Mouse (Mus musculus) small intestine, adult 2 months (tissue): ENCODE measurements around the gene Col4a3bp.

ENCODE experiments used
- CTCF ChIP-seq: fragments of 200-500 bp; IDR thresholded peaks from 2 replicates; pipeline ENCODE4 v1.5.1; 2012; ENCODE audit warnings: low read depth, mild to moderate bottlenecking, control low read depth, inconsistent platforms, low read length, moderate library complexity, mixed read lengths; ENCODE audit not compliant: insufficient replicate concordance, insufficient read length; ENCODE audit errors: extremely low read depth
- POLR2A ChIP-seq: fragments of 200-500 bp; IDR thresholded peaks from 2 replicates; pipeline ENCODE4 v1.6.1; 2012; ENCODE audit warnings: low read depth, mild to moderate bottlenecking, control low read depth, inconsistent platforms, low read length, moderate library complexity

DNA sequence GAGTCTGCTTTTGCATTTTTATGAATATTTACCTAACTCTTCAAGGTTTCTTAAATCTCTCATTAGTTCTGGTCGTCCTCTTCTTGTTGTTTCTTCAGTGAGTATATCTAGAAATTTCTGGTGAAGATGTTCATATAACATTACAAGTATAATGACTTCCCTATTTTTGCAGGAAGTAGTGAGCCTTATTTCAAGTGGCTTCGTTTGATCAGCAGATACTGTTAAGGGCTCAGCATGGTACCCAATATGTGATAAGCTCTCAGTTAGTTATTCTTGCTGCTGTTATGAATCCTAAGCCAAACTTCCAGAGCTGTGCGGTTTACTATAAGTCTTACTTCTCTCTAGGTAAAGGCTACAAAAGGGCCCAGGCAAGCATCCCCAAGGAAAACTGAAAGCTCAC is 12.9 kb upstream of the Col4a3bp start:
- no peak for TF ChIP-seq CTCF
- TF ChIP-seq POLR2A: no peak
